Mouse (Mus musculus) cerebellum, adult 18-20 months (tissue): Measurements from ENCODE around the gene Zkscan6.

Source experiments
- DNase-seq, 2 experiments: peaks; one replicate each; pipeline ENCODE4 v3.0.0; 2021

Zkscan6 gene

GRCm38 (mm10) chr11:65806909-65807504 is at the start of gene Zkscan6:
Gene Zkscan6, plus strand, starts transcription at chr11:65807175.
- peak; percentile 85 to 95 for DNase-seq

- no peak for DNase-seq
These were observed 47.6 kb upstream of the Zkscan6 start for GRCm38 (mm10) chr11:65759350-65759749.

GRCm38 (mm10) chr11:65760912-65761311 is 46.1 kb upstream of the Zkscan6 start:
- no peak for DNase-seq

GRCm38 (mm10) chr11:65768445-65768844 is 38.5 kb upstream of the Zkscan6 start:
- no peak for DNase-seq

- DNase-seq: no peak
These were observed 37.0 kb upstream of the Zkscan6 start for GRCm38 (mm10) chr11:65769990-65770389.

GRCm38 (mm10) chr11:65771546-65771945 is 35.4 kb upstream of the Zkscan6 start:
- DNase-seq: no peak

GRCm38 (mm10) chr11:65773535-65773934 is 33.4 kb upstream of the Zkscan6 start:
- DNase-seq: no peak

GRCm38 (mm10) chr11:65773946-65774656 is 32.9 kb upstream of the Zkscan6 start:
- no peak for DNase-seq

GRCm38 (mm10) chr11:65776906-65777611 is 29.9 kb upstream of the Zkscan6 start:
- DNase-seq: no peak

- no peak for DNase-seq
These were observed 29.2 kb upstream of the Zkscan6 start for GRCm38 (mm10) chr11:65777810-65778209.

GRCm38 (mm10) chr11:65779066-65779465 is 27.9 kb upstream of the Zkscan6 start:
- DNase-seq: no peak

GRCm38 (mm10) chr11:65779578-65779977 is 27.4 kb upstream of the Zkscan6 start:
- DNase-seq: no peak

GRCm38 (mm10) chr11:65781596-65781995 is 25.4 kb upstream of the Zkscan6 start:
- DNase-seq: no peak

GRCm38 (mm10) chr11:65786160-65786559 is 20.8 kb upstream of the Zkscan6 start:
- DNase-seq: no peak

GRCm38 (mm10) chr11:65787421-65788151 is 19.4 kb upstream of the Zkscan6 start:
- peak; percentile 53 to 79 for DNase-seq

GRCm38 (mm10) chr11:65788154-65788553 is 18.8 kb upstream of the Zkscan6 start, which contains the start of gene Map2k4:
Gene Map2k4, minus strand, starts transcription at chr11:65788297.
- peak; percentile 94 to 97 for DNase-seq

- DNase-seq: no peak
These were observed 12.4 kb upstream of the Zkscan6 start for GRCm38 (mm10) chr11:65794428-65795219.

GRCm38 (mm10) chr11:65795896-65796295 is 11.1 kb upstream of the Zkscan6 start:
- no peak for DNase-seq

GRCm38 (mm10) chr11:65801899-65802298 is 5.1 kb upstream of the Zkscan6 start:
- peak; percentile 92 for DNase-seq

GRCm38 (mm10) chr11:65806321-65806904 is 562 bp upstream of the Zkscan6 start:
- DNase-seq: no peak

- no peak for DNase-seq
These were observed 626 bp downstream of the Zkscan6 start for GRCm38 (mm10) chr11:65807601-65808000.

- DNase-seq: no peak
These were observed 5.1 kb downstream of the Zkscan6 start for GRCm38 (mm10) chr11:65812088-65812487.
